Mouse (Mus musculus): ENCODE measurements around the gene Mlip. TPM values are rescaled to one million over a fixed set of nuclear protein-coding genes. Genes with fewer than 3 reads are reported as not detected.
A peak's percentile ranks its signal among the peaks of the same experiment; 100 is the strongest.

Mlip gene
- polyA plus RNA-seq, 1 experiment from 2014 or later, result 0.48 TPM

GRCm38 (mm10) chr9:77251511-77252112 is 101.2 kb downstream of the Mlip start:
- H3K4me1 ChIP-seq (replicated peaks; ENCODE audit: control insufficient read depth, insufficient read depth, low read length), result no peaks in the 10 kb centered on the region
- no peak overlapping the region for H3K9ac ChIP-seq (ENCODE audit: low read depth, low read length)
- no peaks in the 10 kb centered on the region for H3K9me3 ChIP-seq (ENCODE audit: control insufficient read depth, low read length)
- DNase-seq (ENCODE audit: low spot score), result no peak
- H3K27me3 ChIP-seq (ENCODE audit: control insufficient read depth, insufficient read depth, low read length), result no peaks in the 10 kb centered on the region
- no peak overlapping the region for H3K4me2 ChIP-seq (replicated peaks; ENCODE audit: low read depth, low read length)
- no peak for ATAC-seq (ENCODE audit: low FRiP score)
- H3K36me3 ChIP-seq (ENCODE audit: control insufficient read depth, insufficient read depth, low read length), result no peaks in the 10 kb centered on the region
- H3K4me3 ChIP-seq (ENCODE audit: low read depth, low read length), result no peak overlapping the region
- WGBS, result 84% methylated on average over 12 of the region's 18 CpGs
- no peak overlapping the region for H3K27ac ChIP-seq (ENCODE audit: low read depth, low read length)

DNA sequence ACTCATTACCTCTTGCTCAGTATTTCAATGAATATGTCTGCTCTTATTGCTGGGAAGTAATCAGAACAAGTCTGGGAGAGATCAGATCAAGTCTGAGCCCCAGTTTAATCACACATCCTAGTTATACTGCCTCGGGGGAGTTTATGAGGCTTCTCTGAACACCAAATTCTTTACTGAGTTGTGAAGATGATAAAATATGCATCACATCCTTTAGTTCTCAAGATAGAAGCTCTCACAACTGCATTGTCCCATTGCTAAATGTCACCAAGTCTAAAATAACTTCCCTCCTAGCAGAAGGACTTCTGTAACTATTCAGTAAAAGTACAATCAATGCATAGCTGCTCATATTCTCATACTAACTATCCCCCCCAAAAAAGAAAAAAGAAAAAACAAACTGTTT is 154.5 kb downstream of the Mlip start:
- Histone ChIP-seq H3K36me3 (ENCODE audit: control insufficient read depth, insufficient read depth, low read length) (no peaks in the 10 kb centered on the region), H3K4me2 (replicated peaks; ENCODE audit: low read depth, low read length) (no peak overlapping the region), H3K27ac (ENCODE audit: low read depth, low read length) (no peak overlapping the region), H3K4me1 (replicated peaks; ENCODE audit: control insufficient read depth, insufficient read depth, low read length) (no peaks in the 10 kb centered on the region), H3K27me3 (ENCODE audit: control insufficient read depth, insufficient read depth, low read length) (no peaks in the 10 kb centered on the region), H3K4me3 (ENCODE audit: low read depth, low read length) (no peak overlapping the region), H3K9ac (ENCODE audit: low read depth, low read length) (no peak overlapping the region), H3K9me3 (ENCODE audit: control insufficient read depth, low read length) (no peaks in the 10 kb centered on the region)
- ATAC-seq (ENCODE audit: low FRiP score) (no peak), DNase-seq (ENCODE audit: low spot score) (no peak)
- WGBS, result 85% methylated on average over 1 of the region's 1 CpGs

GRCm38 (mm10) chr9:77179486-77179885 is 173.3 kb downstream of the Mlip start:
- Histone ChIP-seq H3K27me3 (ENCODE audit: control insufficient read depth, insufficient read depth, low read length) (no peaks in the 10 kb centered on the region), H3K9me3 (ENCODE audit: control insufficient read depth, low read length) (no peaks in the 10 kb centered on the region), H3K4me1 (replicated peaks; ENCODE audit: control insufficient read depth, insufficient read depth, low read length) (no peaks in the 10 kb centered on the region), H3K27ac (ENCODE audit: low read depth, low read length) (no peak overlapping the region), H3K36me3 (ENCODE audit: control insufficient read depth, insufficient read depth, low read length) (no peaks in the 10 kb centered on the region), H3K4me2 (replicated peaks; ENCODE audit: low read depth, low read length) (no peak overlapping the region), H3K4me3 (ENCODE audit: low read depth, low read length) (no peak overlapping the region), H3K9ac (ENCODE audit: low read depth, low read length) (no peak overlapping the region)
- DNase-seq (ENCODE audit: low spot score) (no peak), ATAC-seq (ENCODE audit: low FRiP score) (no peak)
- 86% methylated on average over 3 of the region's 3 CpGs for WGBS

DNA sequence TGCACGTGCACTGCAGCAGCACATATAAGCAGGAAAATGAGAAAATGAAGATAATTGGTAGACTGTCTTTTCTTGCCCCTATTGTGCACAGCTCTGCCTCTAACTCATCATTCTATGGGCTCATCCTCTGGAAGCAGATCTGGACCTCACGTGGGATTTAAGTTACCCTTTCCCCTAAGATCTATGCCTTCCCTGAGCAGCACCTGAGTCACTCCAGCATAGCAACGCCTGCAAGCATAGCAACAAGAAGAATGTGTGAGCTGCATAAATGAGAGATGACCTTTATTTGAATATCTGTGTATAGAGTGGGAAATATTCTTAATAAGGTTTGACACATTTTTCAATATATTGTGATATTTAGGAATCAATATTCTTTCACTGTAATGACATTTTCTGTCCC is 176.9 kb downstream of the Mlip start:
- Histone ChIP-seq H3K9me3 (ENCODE audit: control insufficient read depth, low read length) (no peaks in the 10 kb centered on the region), H3K4me1 (replicated peaks; ENCODE audit: control insufficient read depth, insufficient read depth, low read length) (no peaks in the 10 kb centered on the region), H3K36me3 (ENCODE audit: control insufficient read depth, insufficient read depth, low read length) (no peaks in the 10 kb centered on the region), H3K27ac (ENCODE audit: low read depth, low read length) (no peak overlapping the region), H3K4me3 (ENCODE audit: low read depth, low read length) (no peak overlapping the region), H3K4me2 (replicated peaks; ENCODE audit: low read depth, low read length) (no peak overlapping the region), H3K9ac (ENCODE audit: low read depth, low read length) (no peak overlapping the region), H3K27me3 (ENCODE audit: control insufficient read depth, insufficient read depth, low read length) (no peaks in the 10 kb centered on the region)
- ATAC-seq (ENCODE audit: low FRiP score) (no peak), DNase-seq (ENCODE audit: low spot score) (no peak)
- 73% methylated on average over 3 of the region's 3 CpGs for WGBS

DNA sequence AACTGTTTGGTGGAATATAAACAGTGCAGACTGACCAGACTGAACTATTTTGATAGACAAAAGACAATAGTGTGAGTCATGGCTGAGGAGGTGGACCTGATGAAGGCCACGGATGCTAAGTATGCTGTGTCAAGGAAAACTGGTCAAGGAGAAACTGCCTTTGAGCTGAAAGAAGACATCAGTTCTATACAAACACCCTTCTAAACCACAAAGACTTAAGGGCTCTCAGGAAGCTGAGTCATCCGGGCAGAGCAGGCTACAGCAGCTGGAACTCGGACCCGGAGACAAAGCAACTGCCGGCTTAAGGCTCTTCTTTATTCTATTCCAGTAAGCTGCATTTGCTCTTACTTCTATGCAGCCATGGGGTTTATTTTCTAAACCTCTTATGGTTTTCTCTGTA is 180.7 kb downstream of the Mlip start:
- Histone ChIP-seq H3K4me3 (ENCODE audit: low read depth, low read length) (no peak overlapping the region), H3K9ac (ENCODE audit: low read depth, low read length) (no peak overlapping the region), H3K27ac (ENCODE audit: low read depth, low read length) (no peak overlapping the region), H3K36me3 (ENCODE audit: control insufficient read depth, insufficient read depth, low read length) (no peaks in the 10 kb centered on the region), H3K4me2 (replicated peaks; ENCODE audit: low read depth, low read length) (no peak overlapping the region), H3K27me3 (ENCODE audit: control insufficient read depth, insufficient read depth, low read length) (no peaks in the 10 kb centered on the region), H3K4me1 (replicated peaks; ENCODE audit: control insufficient read depth, insufficient read depth, low read length) (no peaks in the 10 kb centered on the region), H3K9me3 (ENCODE audit: control insufficient read depth, low read length) (no peaks in the 10 kb centered on the region)
- WGBS, result 70% methylated on average over 5 of the region's 5 CpGs
- DNase-seq (ENCODE audit: low spot score) (no peak), ATAC-seq (ENCODE audit: low FRiP score) (no peak)

GRCm38 (mm10) chr9:77165877-77166276 is 186.9 kb downstream of the Mlip start:
- Histone ChIP-seq H3K9me3 (ENCODE audit: control insufficient read depth, low read length) (no peaks in the 10 kb centered on the region), H3K4me1 (replicated peaks; ENCODE audit: control insufficient read depth, insufficient read depth, low read length) (no peaks in the 10 kb centered on the region), H3K36me3 (ENCODE audit: control insufficient read depth, insufficient read depth, low read length) (no peaks in the 10 kb centered on the region), H3K9ac (ENCODE audit: low read depth, low read length) (no peak overlapping the region), H3K4me2 (replicated peaks; ENCODE audit: low read depth, low read length) (no peak overlapping the region), H3K4me3 (ENCODE audit: low read depth, low read length) (no peak overlapping the region), H3K27ac (ENCODE audit: low read depth, low read length) (no peak overlapping the region), H3K27me3 (ENCODE audit: control insufficient read depth, insufficient read depth, low read length) (no peaks in the 10 kb centered on the region)
- ATAC-seq (ENCODE audit: low FRiP score) (no peak), DNase-seq (ENCODE audit: low spot score) (no peak)
- 88% methylated on average over 6 of the region's 6 CpGs for WGBS

DNA sequence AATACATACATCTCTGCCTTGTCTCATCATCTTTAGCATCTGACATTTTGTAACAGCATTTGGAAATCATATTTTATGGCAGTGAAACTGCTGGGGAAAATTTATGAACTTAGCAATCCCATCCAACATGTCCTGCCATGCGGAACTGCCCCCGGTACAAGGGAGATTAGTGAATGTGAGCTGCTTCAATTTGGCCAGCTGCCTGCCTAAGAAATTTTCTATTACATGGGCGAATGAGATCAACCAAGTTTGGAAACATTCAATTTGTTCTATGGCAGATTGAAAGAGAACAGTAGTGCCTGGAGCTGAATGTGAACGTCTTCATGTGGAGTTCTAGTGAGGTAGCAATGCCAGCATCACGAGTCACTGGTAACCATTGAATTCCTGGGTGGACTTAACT is 191.0 kb downstream of the Mlip start:
- no peak overlapping the region for H3K9ac ChIP-seq (ENCODE audit: low read depth, low read length)
- H3K4me1 ChIP-seq (replicated peaks; ENCODE audit: control insufficient read depth, insufficient read depth, low read length), result no peaks in the 10 kb centered on the region
- H3K9me3 ChIP-seq (ENCODE audit: control insufficient read depth, low read length), result no peaks in the 10 kb centered on the region
- H3K4me2 ChIP-seq (replicated peaks; ENCODE audit: low read depth, low read length), result no peak overlapping the region
- no peaks in the 10 kb centered on the region for H3K27me3 ChIP-seq (ENCODE audit: control insufficient read depth, insufficient read depth, low read length)
- DNase-seq (ENCODE audit: low spot score), result no peak
- H3K4me3 ChIP-seq (ENCODE audit: low read depth, low read length), result no peak overlapping the region
- ATAC-seq (ENCODE audit: low FRiP score), result peak; percentile 33; the same call in 1 of the 2 replicates
- H3K27ac ChIP-seq (ENCODE audit: low read depth, low read length), result no peak overlapping the region
- no peaks in the 10 kb centered on the region for H3K36me3 ChIP-seq (ENCODE audit: control insufficient read depth, insufficient read depth, low read length)
- 78% methylated on average over 5 of the region's 5 CpGs for whole genome bisulfite sequencing

GRCm38 (mm10) chr9:77160277-77160926 is 192.4 kb downstream of the Mlip start:
- no peaks in the 10 kb centered on the region for H3K9me3 ChIP-seq (ENCODE audit: control insufficient read depth, low read length)
- H3K9ac ChIP-seq (ENCODE audit: low read depth, low read length), result no peak overlapping the region
- ATAC-seq (ENCODE audit: low FRiP score) (no peak), DNase-seq (ENCODE audit: low spot score) (no peak)
- H3K36me3 ChIP-seq (ENCODE audit: control insufficient read depth, insufficient read depth, low read length), result no peaks in the 10 kb centered on the region
- H3K27me3 ChIP-seq (ENCODE audit: control insufficient read depth, insufficient read depth, low read length), result no peaks in the 10 kb centered on the region
- H3K4me1 ChIP-seq (replicated peaks; ENCODE audit: control insufficient read depth, insufficient read depth, low read length), result no peaks in the 10 kb centered on the region
- no peak overlapping the region for H3K4me3 ChIP-seq (ENCODE audit: low read depth, low read length)
- H3K4me2 ChIP-seq (replicated peaks; ENCODE audit: low read depth, low read length), result no peak overlapping the region
- H3K27ac ChIP-seq (ENCODE audit: low read depth, low read length), result no peak overlapping the region
- 82% methylated on average over 4 of the region's 4 CpGs for WGBS

DNA sequence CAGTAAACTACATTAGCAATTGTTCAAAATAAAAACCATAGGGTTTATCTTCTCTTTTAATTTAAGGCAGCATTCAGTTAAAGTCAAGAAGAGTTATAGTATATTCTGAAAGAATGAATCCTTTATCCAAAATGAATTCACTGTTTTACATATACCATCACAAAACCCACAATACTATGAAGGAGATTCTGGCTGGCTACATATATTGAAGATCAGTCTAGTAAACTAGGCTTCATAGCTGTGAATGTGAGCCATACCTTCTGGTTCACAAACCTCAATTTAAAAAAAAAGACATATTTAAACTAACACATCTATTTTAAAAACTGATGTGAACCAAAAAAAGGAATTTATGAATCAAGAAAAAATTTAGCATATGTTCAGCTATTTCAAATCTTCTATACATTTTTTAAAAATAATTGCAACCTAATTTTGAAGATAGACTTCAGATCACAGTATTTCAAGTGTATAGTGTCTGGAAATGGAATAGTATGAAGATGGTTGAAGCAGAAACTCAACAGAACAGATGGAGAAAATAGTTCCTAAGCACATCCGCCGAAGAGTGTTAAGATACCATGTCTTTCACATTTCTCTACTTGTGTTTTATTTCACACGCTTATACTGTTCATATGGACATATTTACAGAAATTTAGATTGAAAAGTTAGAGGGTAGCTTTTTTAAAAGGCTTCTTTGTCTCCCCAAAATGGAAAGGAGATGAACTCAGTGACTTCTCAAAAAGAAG is 204.1 kb downstream of the Mlip start:
- H3K27ac ChIP-seq (ENCODE audit: low read depth, low read length), result no peak overlapping the region
- ATAC-seq (ENCODE audit: low FRiP score) (no peak), DNase-seq (ENCODE audit: low spot score) (no peak)
- H3K4me3 ChIP-seq (ENCODE audit: low read depth, low read length), result no peak overlapping the region
- H3K9ac ChIP-seq (ENCODE audit: low read depth, low read length), result no peak overlapping the region
- H3K4me1 ChIP-seq (replicated peaks; ENCODE audit: control insufficient read depth, insufficient read depth, low read length), result no peaks in the 10 kb centered on the region
- H3K36me3 ChIP-seq (ENCODE audit: control insufficient read depth, insufficient read depth, low read length), result no peaks in the 10 kb centered on the region
- WGBS, result 95% methylated on average over 3 of the region's 3 CpGs
- H3K4me2 ChIP-seq (replicated peaks; ENCODE audit: low read depth, low read length), result no peak overlapping the region
- no peaks in the 10 kb centered on the region for H3K27me3 ChIP-seq (ENCODE audit: control insufficient read depth, insufficient read depth, low read length)
- no peaks in the 10 kb centered on the region for H3K9me3 ChIP-seq (ENCODE audit: control insufficient read depth, low read length)

All from hindbrain, embryonic 11.5 days (tissue).